Mouse (Mus musculus): ENCODE data around the gene Anxa5. TPM values are rescaled to one million over a fixed set of nuclear protein-coding genes. Genes with fewer than 3 reads are reported as not detected.

The Anxa5 gene
- polyA plus RNA-seq, 1 experiment from 2014 or later, result 85.6 TPM

DNA sequence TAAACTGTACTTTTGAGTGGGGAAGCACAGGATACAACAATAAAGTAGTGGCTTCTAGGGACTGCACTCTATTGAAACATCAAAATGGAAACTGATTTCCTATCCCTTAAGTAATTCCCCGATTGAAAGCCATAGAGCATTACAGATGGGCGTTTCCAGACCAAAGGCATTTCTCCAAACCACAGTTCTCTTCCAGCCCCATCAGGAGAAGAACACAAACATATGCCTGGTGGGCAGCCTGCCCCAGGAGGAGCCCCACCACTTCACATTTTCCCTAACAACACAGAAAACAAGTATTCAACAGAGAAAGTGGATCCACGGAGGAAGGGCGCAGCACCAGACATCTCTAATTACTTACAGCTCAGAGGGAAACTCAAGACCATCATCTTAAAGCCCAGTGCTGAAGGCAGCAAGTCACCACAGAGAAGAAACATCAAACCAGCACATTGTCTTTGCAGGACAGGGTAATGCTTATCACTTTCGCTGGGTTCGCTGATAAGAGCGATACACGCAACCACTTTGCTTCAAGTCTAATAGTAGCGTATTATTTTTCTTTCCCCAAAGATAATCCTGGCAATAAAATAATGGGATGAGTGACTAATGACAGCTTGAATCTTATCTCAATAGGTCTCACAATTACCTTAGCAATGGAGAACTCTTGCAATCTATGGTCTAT lies 17.2 kb upstream of the Anxa5 start:
- no peaks in the 10 kb centered on the region for H3K4me1 ChIP-seq (replicated peaks; ENCODE audit: control insufficient read depth, insufficient read depth, low read length)
- no peak overlapping the region for H3K4me3 ChIP-seq (ENCODE audit: low read depth, low read length)
- H3K27me3 ChIP-seq (ENCODE audit: control insufficient read depth, insufficient read depth, low read length), result no peaks in the 10 kb centered on the region
- ATAC-seq (replicated peaks; ENCODE audit: low FRiP score) (no peak), DNase-seq (ENCODE audit: low spot score) (no peak)
- H3K36me3 ChIP-seq (ENCODE audit: control insufficient read depth, insufficient read depth, low read length), result no peaks in the 10 kb centered on the region
- H3K9me3 ChIP-seq (ENCODE audit: control insufficient read depth, low read length), result no peaks in the 10 kb centered on the region
- H3K4me2 ChIP-seq (ENCODE audit: low read depth, low read length, severe bottlenecking), result no peak overlapping the region
- whole genome bisulfite sequencing, result 92% methylated on average over 9 of the region's 9 CpGs
- H3K27ac ChIP-seq (ENCODE audit: low read depth, low read length), result no peak overlapping the region
- H3K9ac ChIP-seq (ENCODE audit: low read length), result no peak overlapping the region

DNA sequence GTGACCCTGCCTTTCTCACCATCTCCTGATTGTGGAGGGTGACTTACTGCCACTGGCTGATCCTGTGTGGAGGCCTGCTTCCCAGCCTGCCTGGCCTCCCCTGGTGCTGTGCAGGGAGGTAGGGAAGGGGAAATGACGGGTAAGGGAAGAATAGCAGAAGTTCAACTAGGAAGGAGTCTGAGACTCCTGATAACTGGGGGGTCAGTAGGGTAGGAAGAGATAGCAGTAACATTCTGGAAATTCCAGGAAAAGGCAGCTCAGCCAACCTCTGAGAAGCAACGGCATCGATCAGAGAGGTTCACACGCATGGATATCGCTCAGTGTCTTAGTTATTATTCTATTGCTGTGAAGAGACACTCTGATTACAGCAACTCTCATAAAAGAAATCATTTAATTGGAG lies 15.8 kb upstream of the Anxa5 start:
- no peak overlapping the region for H3K9ac ChIP-seq (ENCODE audit: low read length)
- H3K27ac ChIP-seq (ENCODE audit: low read depth, low read length), result no peak overlapping the region
- DNase-seq (ENCODE audit: low spot score) (no peak), ATAC-seq (replicated peaks; ENCODE audit: low FRiP score) (no peak)
- H3K4me1 ChIP-seq (replicated peaks; ENCODE audit: control insufficient read depth, insufficient read depth, low read length), result no peaks in the 10 kb centered on the region
- no peak overlapping the region for H3K4me2 ChIP-seq (ENCODE audit: low read depth, low read length, severe bottlenecking)
- H3K9me3 ChIP-seq (ENCODE audit: control insufficient read depth, low read length), result no peaks in the 10 kb centered on the region
- no peaks in the 10 kb centered on the region for H3K36me3 ChIP-seq (ENCODE audit: control insufficient read depth, insufficient read depth, low read length)
- no peak overlapping the region for H3K4me3 ChIP-seq (ENCODE audit: low read depth, low read length)
- no peaks in the 10 kb centered on the region for H3K27me3 ChIP-seq (ENCODE audit: control insufficient read depth, insufficient read depth, low read length)
- 90% methylated on average over 5 of the region's 5 CpGs for WGBS

DNA sequence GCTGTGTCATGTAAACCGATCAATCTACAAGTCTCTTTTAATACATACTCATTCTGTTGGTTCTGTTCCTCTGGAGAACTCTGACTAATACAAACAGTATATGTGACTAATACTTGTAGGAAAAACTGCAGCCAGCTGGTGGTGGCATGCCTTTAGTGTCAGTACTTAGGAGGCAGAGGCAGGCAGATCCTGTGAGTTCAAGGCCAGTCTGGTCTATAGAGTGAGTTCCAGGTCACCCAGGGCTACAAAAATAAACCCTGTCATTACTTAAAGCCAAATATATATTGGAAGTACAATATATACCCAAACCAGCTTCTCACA lies 13.9 kb upstream of the Anxa5 start:
- no peak for ATAC-seq (replicated peaks; ENCODE audit: low FRiP score)
- DNase-seq (ENCODE audit: low spot score), result no peak
- Histone ChIP-seq H3K9ac (ENCODE audit: low read length) (no peak overlapping the region), H3K4me3 (ENCODE audit: low read depth, low read length) (no peak overlapping the region), H3K36me3 (ENCODE audit: control insufficient read depth, insufficient read depth, low read length) (no peaks in the 10 kb centered on the region), H3K27ac (ENCODE audit: low read depth, low read length) (no peak overlapping the region), H3K4me1 (replicated peaks; ENCODE audit: control insufficient read depth, insufficient read depth, low read length) (no peaks in the 10 kb centered on the region), H3K27me3 (ENCODE audit: control insufficient read depth, insufficient read depth, low read length) (no peaks in the 10 kb centered on the region), H3K9me3 (ENCODE audit: control insufficient read depth, low read length) (no peaks in the 10 kb centered on the region), H3K4me2 (ENCODE audit: low read depth, low read length, severe bottlenecking) (no peak overlapping the region)
- WGBS, result 97% methylated on average over 1 of the region's 1 CpGs

DNA sequence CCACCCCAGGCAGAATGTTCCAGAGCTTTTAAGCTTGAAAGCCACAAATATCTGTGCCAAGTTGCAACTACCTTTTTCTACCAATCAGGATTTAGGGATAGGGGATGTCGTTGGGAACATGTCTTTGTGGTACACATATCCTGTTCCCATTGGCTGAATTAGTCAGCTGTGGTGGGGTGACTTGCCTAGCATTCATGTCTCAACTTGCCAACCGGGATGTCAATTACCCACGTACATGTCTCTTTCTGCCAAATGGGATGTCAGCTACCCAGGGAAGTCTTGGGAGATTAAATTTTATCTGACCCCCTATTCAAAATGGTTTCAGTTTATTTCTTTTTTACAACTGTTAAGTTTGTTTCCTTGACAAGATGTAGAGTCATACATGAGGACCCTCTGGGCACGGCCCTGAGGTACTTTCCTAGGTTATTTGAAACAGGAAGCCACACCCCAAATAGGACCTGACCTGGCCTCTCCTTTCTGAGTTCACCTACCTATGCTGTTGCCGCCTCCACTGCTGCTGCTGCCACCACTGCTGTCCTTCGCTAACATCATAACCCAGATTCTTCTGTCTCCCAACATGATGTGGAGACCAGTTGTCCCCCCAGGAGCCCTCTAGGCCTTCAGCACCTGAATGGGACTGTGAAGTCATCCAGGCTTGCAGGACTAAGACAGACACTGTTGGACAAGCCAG lies 13.3 kb upstream of the Anxa5 start:
- DNase-seq (ENCODE audit: low spot score) (no peak), ATAC-seq (replicated peaks; ENCODE audit: low FRiP score) (no peak)
- H3K4me1 ChIP-seq (replicated peaks; ENCODE audit: control insufficient read depth, insufficient read depth, low read length), result no peaks in the 10 kb centered on the region

DNA sequence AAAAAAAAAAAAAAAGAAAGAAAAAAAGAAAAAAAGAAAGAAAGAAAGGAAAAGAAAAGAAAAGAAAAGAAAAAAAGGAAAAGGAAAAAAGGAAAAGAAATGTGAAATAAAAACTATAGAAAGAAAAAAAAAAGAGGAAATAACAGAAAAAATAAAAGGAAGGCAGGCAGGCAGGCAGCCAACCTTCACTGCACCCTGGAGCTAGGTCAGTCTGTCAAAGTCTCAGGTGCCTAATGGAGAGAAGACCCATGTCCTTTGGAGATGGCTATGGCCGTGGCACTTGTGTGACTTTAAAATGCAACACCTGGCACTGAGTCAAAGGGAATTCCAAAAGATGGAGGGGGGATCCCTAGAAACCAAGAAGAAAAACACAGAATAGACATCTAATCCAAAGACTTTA lies 12.7 kb upstream of the Anxa5 start:
- Histone ChIP-seq H3K27me3 (ENCODE audit: control insufficient read depth, insufficient read depth, low read length) (no peaks in the 10 kb centered on the region), H3K9me3 (ENCODE audit: control insufficient read depth, low read length) (no peaks in the 10 kb centered on the region), H3K4me1 (replicated peaks; ENCODE audit: control insufficient read depth, insufficient read depth, low read length) (no peaks in the 10 kb centered on the region), H3K27ac (ENCODE audit: low read depth, low read length) (no peak overlapping the region), H3K4me3 (ENCODE audit: low read depth, low read length) (no peak overlapping the region), H3K9ac (ENCODE audit: low read length) (no peak overlapping the region), H3K4me2 (ENCODE audit: low read depth, low read length, severe bottlenecking) (no peak overlapping the region), H3K36me3 (ENCODE audit: control insufficient read depth, insufficient read depth, low read length) (no peaks in the 10 kb centered on the region)
- DNase-seq (ENCODE audit: low spot score) (no peak), ATAC-seq (replicated peaks; ENCODE audit: low FRiP score) (no peak)
- 88% methylated on average over 1 of the region's 1 CpGs for WGBS

More for the DNA sequence above, 13.3 kb upstream of the Anxa5 start:
- Histone ChIP-seq H3K4me3 (ENCODE audit: low read depth, low read length) (no peak overlapping the region), H3K27me3 (ENCODE audit: control insufficient read depth, insufficient read depth, low read length) (no peaks in the 10 kb centered on the region), H3K9ac (ENCODE audit: low read length) (no peak overlapping the region), H3K9me3 (ENCODE audit: control insufficient read depth, low read length) (no peaks in the 10 kb centered on the region), H3K27ac (ENCODE audit: low read depth, low read length) (no peak overlapping the region), H3K36me3 (ENCODE audit: control insufficient read depth, insufficient read depth, low read length) (no peaks in the 10 kb centered on the region), H3K4me2 (ENCODE audit: low read depth, low read length, severe bottlenecking) (no peak overlapping the region)
- WGBS, result 86% methylated on average over 6 of the region's 6 CpGs

DNA sequence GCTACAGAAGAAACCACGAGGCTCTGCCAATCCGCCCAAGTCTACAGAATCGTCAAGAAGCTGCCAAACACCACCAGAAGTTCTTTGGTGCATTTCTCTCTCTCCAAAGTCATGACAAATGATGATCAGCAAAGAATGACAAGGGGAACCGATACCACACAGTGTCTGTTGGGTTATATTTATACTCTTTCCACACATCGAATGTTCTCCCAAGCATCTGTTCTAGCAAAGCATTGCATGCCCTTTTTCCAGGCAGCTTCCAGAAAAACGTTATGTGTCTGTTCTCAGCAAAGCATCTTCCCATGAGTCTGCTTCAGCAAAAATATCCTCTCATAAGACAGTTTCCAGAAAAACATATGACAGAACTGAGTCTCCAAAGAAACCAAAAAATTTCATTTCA lies 11.2 kb upstream of the Anxa5 start:
- ATAC-seq (replicated peaks; ENCODE audit: low FRiP score), result no peak
- 89% methylated on average over 6 of the region's 6 CpGs for WGBS
- H3K27ac ChIP-seq (ENCODE audit: low read depth, low read length), result no peak overlapping the region

DNA sequence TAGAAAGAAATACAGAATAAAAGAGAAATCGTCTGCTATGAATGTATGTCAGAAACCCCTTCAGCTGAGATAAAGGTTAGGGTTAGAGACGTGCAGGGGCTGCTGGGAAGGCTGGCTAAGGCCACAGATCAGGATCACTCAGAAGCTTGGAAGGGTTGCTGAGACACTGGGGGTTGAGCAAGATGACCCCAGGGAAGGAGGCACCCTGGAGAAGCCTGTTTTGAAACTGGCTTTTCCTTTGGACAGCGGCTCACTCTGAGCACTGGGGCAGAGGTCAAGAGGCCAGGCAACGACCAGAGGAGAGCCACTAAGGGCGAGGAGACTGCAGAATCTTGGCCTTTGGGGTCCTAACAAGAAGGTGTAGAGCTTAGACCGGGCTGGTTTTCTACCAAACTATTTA lies 10.5 kb upstream of the Anxa5 start:
- ATAC-seq (replicated peaks; ENCODE audit: low FRiP score) (no peak), DNase-seq (ENCODE audit: low spot score) (no peak)
- Histone ChIP-seq H3K27me3 (ENCODE audit: control insufficient read depth, insufficient read depth, low read length) (no peaks in the 10 kb centered on the region), H3K36me3 (ENCODE audit: control insufficient read depth, insufficient read depth, low read length) (no peaks in the 10 kb centered on the region), H3K9me3 (ENCODE audit: control insufficient read depth, low read length) (no peaks in the 10 kb centered on the region), H3K9ac (ENCODE audit: low read length) (no peak overlapping the region), H3K4me2 (ENCODE audit: low read depth, low read length, severe bottlenecking) (no peak overlapping the region), H3K27ac (ENCODE audit: low read depth, low read length) (no peak overlapping the region), H3K4me1 (replicated peaks; ENCODE audit: control insufficient read depth, insufficient read depth, low read length) (no peaks in the 10 kb centered on the region; the same call in 1 of the 2 replicates), H3K4me3 (ENCODE audit: low read depth, low read length) (no peak overlapping the region)
- 56% methylated on average over 6 of the region's 6 CpGs for WGBS

More for the DNA sequence above, 11.2 kb upstream of the Anxa5 start:
- no peak for DNase-seq (ENCODE audit: low spot score)
- H3K27me3 ChIP-seq (ENCODE audit: control insufficient read depth, insufficient read depth, low read length), result no peaks in the 10 kb centered on the region
- no peaks in the 10 kb centered on the region for H3K36me3 ChIP-seq (ENCODE audit: control insufficient read depth, insufficient read depth, low read length)
- H3K4me2 ChIP-seq (ENCODE audit: low read depth, low read length, severe bottlenecking), result no peak overlapping the region
- no peak overlapping the region for H3K4me3 ChIP-seq (ENCODE audit: low read depth, low read length)
- H3K9ac ChIP-seq (ENCODE audit: low read length), result no peak overlapping the region
- no peaks in the 10 kb centered on the region; the same call in 1 of the 2 replicates for H3K4me1 ChIP-seq (replicated peaks; ENCODE audit: control insufficient read depth, insufficient read depth, low read length)
- no peaks in the 10 kb centered on the region for H3K9me3 ChIP-seq (ENCODE audit: control insufficient read depth, low read length)

DNA sequence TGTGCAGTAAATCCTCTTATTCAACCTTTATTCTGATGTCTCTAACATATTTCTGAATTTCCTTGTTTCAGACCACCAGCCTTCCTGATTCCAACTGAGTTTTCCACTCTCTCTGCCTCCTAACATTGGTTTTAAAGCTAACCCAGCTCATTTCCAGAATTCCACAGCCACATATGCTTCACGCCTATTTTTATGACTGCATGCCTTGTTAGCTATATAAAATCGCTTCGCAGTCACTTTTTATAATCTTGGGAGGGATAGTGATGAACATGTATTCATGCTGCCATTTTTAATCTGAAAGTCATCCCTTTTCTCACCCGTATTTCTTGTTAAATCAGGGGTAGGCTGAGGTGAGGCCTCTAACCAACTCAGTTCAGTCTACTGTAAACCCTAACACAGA lies 8.6 kb upstream of the Anxa5 start:
- ATAC-seq (replicated peaks; ENCODE audit: low FRiP score) (no peak), DNase-seq (ENCODE audit: low spot score) (no peak)
- H3K9me3 ChIP-seq (ENCODE audit: control insufficient read depth, low read length), result no peaks in the 10 kb centered on the region
- H3K36me3 ChIP-seq (ENCODE audit: control insufficient read depth, insufficient read depth, low read length), result no peaks in the 10 kb centered on the region
- WGBS, result 97% methylated on average over 4 of the region's 4 CpGs
- no peak overlapping the region for H3K4me3 ChIP-seq (ENCODE audit: low read depth, low read length)
- H3K4me2 ChIP-seq (ENCODE audit: low read depth, low read length, severe bottlenecking), result no peak overlapping the region
- H3K4me1 ChIP-seq (replicated peaks; ENCODE audit: control insufficient read depth, insufficient read depth, low read length), result no peaks in the 10 kb centered on the region; the same call in 1 of the 2 replicates
- no peaks in the 10 kb centered on the region for H3K27me3 ChIP-seq (ENCODE audit: control insufficient read depth, insufficient read depth, low read length)
- no peak overlapping the region for H3K9ac ChIP-seq (ENCODE audit: low read length)
- no peak overlapping the region for H3K27ac ChIP-seq (ENCODE audit: low read depth, low read length)

DNA sequence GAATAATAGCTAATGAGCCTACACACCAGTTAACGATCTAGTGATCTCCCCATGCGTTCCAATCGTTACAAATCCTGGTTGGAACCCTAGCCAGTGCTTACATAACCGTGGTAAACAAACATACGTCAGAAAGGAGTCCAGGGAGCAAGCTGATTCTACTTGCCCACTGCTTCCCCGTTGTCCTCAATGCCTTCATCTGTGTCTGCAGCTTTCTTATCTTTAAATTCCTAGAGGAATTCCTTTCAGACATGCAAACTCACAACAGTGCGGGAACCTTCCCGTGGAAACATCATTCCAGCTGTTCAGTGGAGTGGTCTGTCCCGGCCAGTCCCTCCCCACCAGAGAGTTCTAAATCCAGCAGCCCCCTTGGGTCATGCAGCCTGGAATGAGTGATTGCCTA lies 7.2 kb upstream of the Anxa5 start:
- H3K27me3 ChIP-seq (ENCODE audit: control insufficient read depth, insufficient read depth, low read length), result no peaks in the 10 kb centered on the region
- DNase-seq (ENCODE audit: low spot score), result no peak
- no peaks in the 10 kb centered on the region for H3K36me3 ChIP-seq (ENCODE audit: control insufficient read depth, insufficient read depth, low read length)
- H3K9me3 ChIP-seq (ENCODE audit: control insufficient read depth, low read length), result no peaks in the 10 kb centered on the region
- H3K4me3 ChIP-seq (ENCODE audit: low read depth, low read length), result no peak overlapping the region
- 34% methylated on average over 9 of the region's 9 CpGs for WGBS
- no peak for ATAC-seq (replicated peaks; ENCODE audit: low FRiP score)
- H3K4me2 ChIP-seq (ENCODE audit: low read depth, low read length, severe bottlenecking), result no peak overlapping the region
- H3K27ac ChIP-seq (ENCODE audit: low read depth, low read length), result no peak overlapping the region
- peaks cover 3% of the 10 kb centered on the region; the same call in 1 of the 2 replicates for H3K4me1 ChIP-seq (replicated peaks; ENCODE audit: control insufficient read depth, insufficient read depth, low read length)
- no peak overlapping the region for H3K9ac ChIP-seq (ENCODE audit: low read length)

Data from forebrain, embryonic 11.5 days (tissue).